Comparison of ENCODE assay signal across 8 mouse cellular contexts in the genomic region with DNA sequence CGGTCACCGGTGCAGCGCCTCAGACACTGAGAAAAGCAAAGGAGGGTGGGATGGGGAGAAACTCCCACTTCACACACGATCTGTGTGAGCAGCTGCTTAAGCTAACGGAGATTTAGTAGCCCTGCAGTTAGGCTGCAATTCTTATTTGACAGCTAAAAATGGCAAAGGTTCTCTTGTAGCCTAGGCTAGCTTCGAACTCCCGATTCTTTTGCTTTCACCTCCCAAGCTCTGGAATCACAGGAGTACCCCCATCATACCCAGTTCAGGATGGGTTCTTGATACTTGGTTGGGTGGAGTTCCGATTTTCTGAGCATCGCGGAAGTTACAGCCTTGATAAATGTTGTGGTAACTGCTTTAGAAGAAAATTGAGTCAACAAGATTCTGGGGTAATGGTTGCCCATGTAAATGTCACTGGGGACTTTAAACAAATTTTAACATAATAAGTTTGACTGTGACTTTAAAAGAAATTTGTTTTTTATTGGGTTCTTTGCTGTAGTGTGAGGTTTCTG. TPM values are rescaled to one million over a fixed set of nuclear protein-coding genes. Genes with fewer than 3 reads are reported as not detected.
DNase-seq lines count a peak whose midpoint lies in the region; ATAC-seq and TF ChIP-seq lines count a peak whose summit lies in the region.

No protein-coding gene starts in this region.

- TF ChIP-seq POLR2A in myocyte (IDR thresholded peaks at IDR 0.05; ENCODE audit: insufficient read length, low read depth), result no peak

- H3K27me3 ChIP-seq in kidney, postnatal 0 days (ENCODE audit: insufficient read depth, low read length), result no peaks in the 10 kb centered on the region
- H3K27me3 ChIP-seq in hindbrain, embryonic 16.5 days (replicated peaks; ENCODE audit: control insufficient read depth, insufficient read depth, low read length), result no peaks in the 10 kb centered on the region
- H3K27me3 ChIP-seq in myocyte (ENCODE audit: control insufficient read depth, insufficient read depth, insufficient read length), result no peaks in the 10 kb centered on the region

- peaks cover 29% of the 10 kb centered on the region for H3K36me3 ChIP-seq in kidney, postnatal 0 days (ENCODE audit: insufficient read depth, low read length)
- peaks cover 10% of the 10 kb centered on the region for H3K36me3 ChIP-seq in hindbrain, embryonic 16.5 days (ENCODE audit: control insufficient read depth, insufficient read depth, low read length)
- H3K36me3 ChIP-seq in myocyte (ENCODE audit: control insufficient read depth, insufficient read depth), result peaks cover 37% of the 10 kb centered on the region

- peak overlapping the region; percentile 57 for H3K4me2 ChIP-seq in kidney, postnatal 0 days (ENCODE audit: low read length)
- H3K4me2 ChIP-seq in hindbrain, embryonic 16.5 days (ENCODE audit: low read length), result peak overlapping the region; percentile 83
- H3K4me2 ChIP-seq in myocyte (ENCODE audit: low read depth), result peak overlapping the region; percentile 84

- peak overlapping the region; percentile 84 for H3ac ChIP-seq in myocyte (ENCODE audit: control insufficient read depth, insufficient read length)

- DNase-seq in kidney, postnatal 0 days (ENCODE audit: low spot score), result no peak
- DNase-seq in kidney, adult 11 months, result no peak
- no peak for DNase-seq in left cerebral cortex, postnatal 14 days (ENCODE audit: low spot score in 2 of 2)
- no peak for DNase-seq in urinary bladder, postnatal 25 days (ENCODE audit: low spot score)
- DNase-seq in spleen, adult 18-20 months, result no peak

- no peak for TF ChIP-seq CTCF in kidney, postnatal 0 days (IDR thresholded peaks at IDR 0.05; ENCODE audit: low read depth)

- no peak for ATAC-seq in kidney, postnatal 0 days (replicated peaks; ENCODE audit: low FRiP score, low read depth)
- ATAC-seq in hindbrain, embryonic 16.5 days, result no peak

- H3K27ac ChIP-seq in kidney, postnatal 0 days, result peak overlapping the region; percentile 81
- H3K27ac ChIP-seq in brown adipose tissue, adult 24 weeks (replicated peaks; ENCODE audit: low read depth, low read length), result peak overlapping the region; percentile 50
- H3K27ac ChIP-seq in hindbrain, embryonic 16.5 days (ENCODE audit: low read depth, low read length), result peak overlapping the region; percentile 78

- H3K9me3 ChIP-seq in kidney, postnatal 0 days (replicated peaks; ENCODE audit: low read length), result no peaks in the 10 kb centered on the region
- H3K9me3 ChIP-seq in hindbrain, embryonic 16.5 days (ENCODE audit: control insufficient read depth, low read length), result no peaks in the 10 kb centered on the region

- WGBS in kidney, postnatal 0 days, result 3% methylated on average over 10 of the region's 10 CpGs
- WGBS in hindbrain, embryonic 16.5 days, result 5% methylated on average over 10 of the region's 10 CpGs

- H3K4me1 ChIP-seq in kidney, postnatal 0 days (replicated peaks; ENCODE audit: insufficient read depth, low read length), result 0 out of 2 replicates have a peak, but pooled peaks cover 3% of the 10 kb centered on the region
- H3K4me1 ChIP-seq in brown adipose tissue, adult 24 weeks (ENCODE audit: control insufficient read depth, insufficient read depth, insufficient read length, low read length), result no peaks in the 10 kb centered on the region
- H3K4me1 ChIP-seq in hindbrain, embryonic 16.5 days (ENCODE audit: control insufficient read depth, insufficient read depth, low read depth, low read length), result peaks cover 10% of the 10 kb centered on the region

- peak overlapping the region; percentile 74 for H3K4me3 ChIP-seq in kidney, postnatal 0 days (replicated peaks; ENCODE audit: low read depth, low read length)
- H3K4me3 ChIP-seq in brown adipose tissue, adult 24 weeks (ENCODE audit: insufficient read depth, low read depth, low read length), result peak overlapping the region; percentile 94
- H3K4me3 ChIP-seq in hindbrain, embryonic 16.5 days (ENCODE audit: low read length), result peak overlapping the region; percentile 75
- H3K4me3 ChIP-seq in myocyte, result peak overlapping the region; percentile 81

- peaks cover 16% of the 10 kb centered on the region for H3K79me2 ChIP-seq in myocyte (ENCODE audit: control insufficient read depth, insufficient read depth)

- H3K9ac ChIP-seq in kidney, postnatal 0 days (ENCODE audit: low read depth, low read length), result peak overlapping the region; percentile 86
- H3K9ac ChIP-seq in hindbrain, embryonic 16.5 days (ENCODE audit: low read depth, low read length), result peak overlapping the region; percentile 86

- intact Hi-C loops in left cerebral cortex, postnatal 14 days (cut with DNase I), result no loop called here

TF ChIP-seq in myocyte, 11 proteins besides CTCF, POLR2A, EP300 and RAD21:
- TF ChIP-seq TCF12 (IDR thresholded peaks at IDR 0.05; ENCODE audit: insufficient read depth, poor library complexity, severe bottlenecking), result no peak
- TF ChIP-seq MYOG (IDR thresholded peaks at IDR 0.05; ENCODE audit: control insufficient read depth in 1 of 3, insufficient read depth in 1 of 3, insufficient read length in 2 of 3, low read depth in 2 of 3), result no peak
- no peak for TF ChIP-seq E2F4 (IDR thresholded peaks at IDR 0.05; ENCODE audit: insufficient read depth)
- TF ChIP-seq MYOD1 (IDR thresholded peaks at IDR 0.05; ENCODE audit: control insufficient read depth in 1 of 3, insufficient read length in 2 of 3, low read depth in 2 of 3), result no peak
- TF ChIP-seq USF1 (IDR thresholded peaks at IDR 0.05; ENCODE audit: low read depth), result no peak
- TF ChIP-seq POLR2AphosphoS2 (IDR thresholded peaks at IDR 0.05; ENCODE audit: insufficient read length, low read depth), result no peak
- TF ChIP-seq SRF (IDR thresholded peaks at IDR 0.05; ENCODE audit: control insufficient read depth, insufficient read length, low read depth), result no peak
- TF ChIP-seq MAX (IDR thresholded peaks at IDR 0.05; ENCODE audit: low read depth), result no peak
- TF ChIP-seq CEBPB (IDR thresholded peaks at IDR 0.05; ENCODE audit: insufficient read depth, poor library complexity, severe bottlenecking), result no peak
- no peak for TF ChIP-seq REST (IDR thresholded peaks at IDR 0.05; ENCODE audit: insufficient read depth, insufficient read length)
- no peak for TF ChIP-seq TCF3 (IDR thresholded peaks at IDR 0.05; ENCODE audit: insufficient read length, low read depth)
TF ChIP-seq in myocyte: peak in this region for 0.

RNA-seq across cellular contexts. Expression of a gene that starts 0.6 kb away (rescaled TPM):
- polyA plus RNA-seq in kidney, postnatal 0 days (2015; fragmentation: Nextera tagmentation; extraction: Ambion mirVana), result 155 and 171 TPM in 2 replicates
- 146 and 164 TPM in 2 replicates for polyA plus RNA-seq in brown adipose tissue, adult 24 weeks (2012; ENCODE audit: insufficient read depth, insufficient read length, missing spikeins)
- polyA plus RNA-seq in hindbrain, embryonic 16.5 days (2015; fragmentation: Nextera tagmentation; extraction: Ambion mirVana), result 132 and 134 TPM in 2 replicates
- polyA plus RNA-seq in myocyte (2012; fragmentation: generic; extraction: Trizol), result 107 TPM
- 10 to 100 TPM; 75.2 to 79.1 TPM for total RNA-seq in left cerebral cortex, postnatal 14 days (2021)

RNA-seq across cellular contexts. Expression of a gene that starts 0.7 kb away (rescaled TPM):
- polyA plus RNA-seq in kidney, postnatal 0 days (2015; fragmentation: Nextera tagmentation; extraction: Ambion mirVana), result 0.18 and 0.22 TPM in 2 replicates
- not detected in 2 replicates for polyA plus RNA-seq in brown adipose tissue, adult 24 weeks (2012; ENCODE audit: insufficient read depth, insufficient read length, missing spikeins)
- 1.2 and 1.3 TPM in 2 replicates for polyA plus RNA-seq in hindbrain, embryonic 16.5 days (2015; fragmentation: Nextera tagmentation; extraction: Ambion mirVana)
- not detected for polyA plus RNA-seq in myocyte (2012; fragmentation: generic; extraction: Trizol)
- total RNA-seq in left cerebral cortex, postnatal 14 days (2021), result 1 to 10 TPM; 1.4 to 1.6 TPM
